Mouse (Mus musculus): ENCODE data around the gene Pfkm. TPM values are rescaled to one million over a fixed set of nuclear protein-coding genes. Genes with fewer than 3 reads are reported as not detected.
A peak's percentile ranks its signal among the peaks of the same experiment; 100 is the strongest.

Gene Pfkm
- polyA plus RNA-seq, 1 experiment from 2014 or later, result 9.1 TPM

GRCm38 (mm10) chr15:98177320-98177719 is 84.9 kb downstream of the Pfkm start:
- WGBS (ENCODE audit: insufficient replicate concordance), result 68% methylated on average over 3 of the region's 3 CpGs
- peaks cover 33% of the 10 kb centered on the region for H3K27me3 ChIP-seq (ENCODE audit: insufficient read depth, low read length)
- DNase-seq, result no peak

DNA sequence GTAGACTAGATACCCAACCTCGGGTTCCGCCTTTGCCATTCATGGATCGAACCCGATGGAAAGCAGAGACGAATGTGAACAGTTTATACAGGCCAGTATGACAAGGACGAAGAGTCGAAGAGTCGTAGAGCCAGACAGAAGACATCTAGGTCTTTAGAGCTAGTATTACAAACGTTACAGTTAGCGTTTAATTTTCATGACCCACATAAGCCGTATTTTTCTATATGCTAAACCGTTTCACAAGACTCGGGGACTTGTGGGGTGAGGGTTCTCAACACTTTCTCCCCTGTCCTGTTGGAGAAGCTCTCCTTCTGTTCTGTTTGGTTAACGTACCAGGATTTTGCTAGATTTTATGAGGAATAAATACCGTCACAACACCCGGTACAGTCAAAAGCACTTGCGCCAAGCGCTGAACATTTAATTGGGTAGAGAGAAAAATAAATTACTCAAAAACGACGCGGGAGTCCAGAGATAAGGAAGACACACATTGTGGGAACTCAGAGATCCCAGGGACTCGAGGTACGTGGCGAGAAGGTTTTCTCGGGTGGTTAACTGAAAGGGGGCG is 88.3 kb downstream of the Pfkm start:
- DNase-seq, result no peak

More at GRCm38 (mm10) chr15:98177320-98177719, 84.9 kb downstream of the Pfkm start:
- Histone ChIP-seq H3K27ac (ENCODE audit: low read depth) (no peak overlapping the region), H3K4me2 (ENCODE audit: low read depth, low read length) (no peak overlapping the region), H3K36me3 (replicated peaks; ENCODE audit: insufficient read depth, low read length) (no peaks in the 10 kb centered on the region), H3K9ac (replicated peaks) (no peak overlapping the region), H3K9me3 (ENCODE audit: low read length) (no peaks in the 10 kb centered on the region), H3K4me1 (ENCODE audit: insufficient read depth) (peaks cover 6% of the 10 kb centered on the region), H3K4me3 (ENCODE audit: low read depth, low read length) (no peak overlapping the region)
- no peak for ATAC-seq
- TF ChIP-seq EP300 (IDR thresholded peaks at IDR 0.05; ENCODE audit: low read depth), result no peak
- no peak for TF ChIP-seq CTCF (IDR thresholded peaks at IDR 0.05; ENCODE audit: low read depth)

DNA sequence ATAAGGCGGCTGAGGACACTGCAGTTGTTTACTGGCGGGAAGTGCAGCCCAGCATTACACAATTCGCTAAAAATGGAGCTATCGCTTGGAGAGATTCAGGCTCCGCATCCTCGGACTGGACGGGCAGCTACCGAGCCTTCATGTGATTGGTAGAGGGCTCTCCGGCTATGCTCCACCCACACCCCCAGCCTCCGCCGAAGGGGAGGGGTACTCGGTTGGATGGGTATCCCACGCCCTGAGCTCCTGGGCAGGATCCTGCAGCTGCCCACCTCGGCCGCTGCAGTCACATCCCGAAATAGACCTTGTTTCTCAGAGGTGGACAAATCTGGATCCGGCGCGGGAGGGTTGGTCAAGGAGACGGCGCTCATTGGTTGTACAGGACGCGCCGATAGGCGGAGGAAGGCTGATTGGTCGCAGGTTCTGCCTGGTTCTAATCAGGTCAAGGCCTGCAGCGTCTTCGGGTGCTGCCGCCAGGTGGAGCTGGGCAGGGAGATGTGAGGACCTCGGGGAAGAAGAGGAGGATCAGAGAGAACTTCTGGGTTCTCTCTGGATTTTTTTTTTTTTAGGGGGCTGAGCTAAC is 88.8 kb downstream of the Pfkm start:
- peaks cover 16% of the 10 kb centered on the region for H3K27me3 ChIP-seq (ENCODE audit: insufficient read depth, low read length)

More for the DNA sequence above, 88.3 kb downstream of the Pfkm start:
- H3K4me3 ChIP-seq (ENCODE audit: low read depth, low read length), result peak overlapping the region; percentile 49
- no peak for ATAC-seq
- H3K9me3 ChIP-seq (ENCODE audit: low read length), result no peaks in the 10 kb centered on the region
- WGBS (ENCODE audit: insufficient replicate concordance), result 9% methylated on average over 26 of the region's 26 CpGs
- H3K36me3 ChIP-seq (replicated peaks; ENCODE audit: insufficient read depth, low read length), result no peaks in the 10 kb centered on the region
- H3K4me1 ChIP-seq (ENCODE audit: insufficient read depth), result peaks cover 6% of the 10 kb centered on the region
- peak overlapping the region; percentile 83 for H3K4me2 ChIP-seq (ENCODE audit: low read depth, low read length)
- H3K27ac ChIP-seq (ENCODE audit: low read depth), result no peak overlapping the region
- H3K9ac ChIP-seq (replicated peaks), result 0 out of 2 replicates have a peak overlapping the region, but pooled peaks have one; percentile 30
- TF ChIP-seq CTCF (IDR thresholded peaks at IDR 0.05; ENCODE audit: low read depth) (no peak), EP300 (IDR thresholded peaks at IDR 0.05; ENCODE audit: low read depth) (no peak)
- H3K27me3 ChIP-seq (ENCODE audit: insufficient read depth, low read length), result peaks cover 22% of the 10 kb centered on the region

More for the DNA sequence above, 88.8 kb downstream of the Pfkm start:
- Histone ChIP-seq H3K9ac (replicated peaks) (0 out of 2 replicates have a peak overlapping the region, but pooled peaks have one; percentile 30), H3K4me2 (ENCODE audit: low read depth, low read length) (peak overlapping the region; percentile 83), H3K4me3 (ENCODE audit: low read depth, low read length) (peak overlapping the region; percentile 49), H3K4me1 (ENCODE audit: insufficient read depth) (peaks cover 6% of the 10 kb centered on the region), H3K27ac (ENCODE audit: low read depth) (no peak overlapping the region), H3K9me3 (ENCODE audit: low read length) (no peaks in the 10 kb centered on the region), H3K36me3 (replicated peaks; ENCODE audit: insufficient read depth, low read length) (no peaks in the 10 kb centered on the region)
- under 1% methylated on average over 30 of the region's 30 CpGs for WGBS (ENCODE audit: insufficient replicate concordance)
- ATAC-seq (peak; percentile 96), DNase-seq (peak; percentile 83)
- TF ChIP-seq CTCF (IDR thresholded peaks at IDR 0.05; ENCODE audit: low read depth) (peak; percentile 82), EP300 (IDR thresholded peaks at IDR 0.05; ENCODE audit: low read depth) (no peak)

Other genes starting within 250 kb of the Pfkm start
- gene Hdac7, start 248.1 kb upstream of the Pfkm start, polyA plus RNA-seq (2015; fragmentation: Nextera tagmentation; extraction: Ambion mirVana), result 5.3 TPM in 2 replicates
- gene Vdr, start 182.0 kb upstream of the Pfkm start, polyA plus RNA-seq (2015; fragmentation: Nextera tagmentation; extraction: Ambion mirVana), result 0.07 and 0.25 TPM in 2 replicates
- gene Tmem106c, start 128.4 kb upstream of the Pfkm start, polyA plus RNA-seq (2015; fragmentation: Nextera tagmentation; extraction: Ambion mirVana), result 16.1 and 16.4 TPM in 2 replicates
- gene Col2a1, start 87.9 kb upstream of the Pfkm start, polyA plus RNA-seq (2015; fragmentation: Nextera tagmentation; extraction: Ambion mirVana), result 0.12 TPM in 1 of 2 replicates, not detected in the other
- 4.7 and 6.7 TPM in 2 replicates for gene Senp1, start 1.2 kb downstream of the Pfkm start, polyA plus RNA-seq (2015; fragmentation: Nextera tagmentation; extraction: Ambion mirVana)
- 23.6 and 24.1 TPM in 2 replicates for gene Asb8, start 73.0 kb downstream of the Pfkm start, polyA plus RNA-seq (2015; fragmentation: Nextera tagmentation; extraction: Ambion mirVana)
- gene Ccdc184, start 74.6 kb downstream of the Pfkm start, polyA plus RNA-seq (2015; fragmentation: Nextera tagmentation; extraction: Ambion mirVana), result not detected in 2 replicates
- gene Olfr288, start 103.0 kb downstream of the Pfkm start, polyA plus RNA-seq (2015; fragmentation: Nextera tagmentation; extraction: Ambion mirVana), result not detected in 2 replicates
- gene Gm44579, start 128.4 kb downstream of the Pfkm start, polyA plus RNA-seq (2015; fragmentation: Nextera tagmentation; extraction: Ambion mirVana), result not detected in 2 replicates
- not detected in 2 replicates for gene Olfr287, start 128.5 kb downstream of the Pfkm start, polyA plus RNA-seq (2015; fragmentation: Nextera tagmentation; extraction: Ambion mirVana)
- gene Olfr286, start 141.9 kb downstream of the Pfkm start, polyA plus RNA-seq (2015; fragmentation: Nextera tagmentation; extraction: Ambion mirVana), result not detected in 2 replicates
- gene H1fnt, start 164.7 kb downstream of the Pfkm start, polyA plus RNA-seq (2015; fragmentation: Nextera tagmentation; extraction: Ambion mirVana), result not detected in 2 replicates
- gene Zfp641, start 203.6 kb downstream of the Pfkm start, polyA plus RNA-seq (2015; fragmentation: Nextera tagmentation; extraction: Ambion mirVana), result 0.06 and 0.08 TPM in 2 replicates
- gene Olfr285, start 224.8 kb downstream of the Pfkm start, polyA plus RNA-seq (2015; fragmentation: Nextera tagmentation; extraction: Ambion mirVana), result not detected in 2 replicates
- gene Olfr284, start 248.4 kb downstream of the Pfkm start, polyA plus RNA-seq (2015; fragmentation: Nextera tagmentation; extraction: Ambion mirVana), result not detected in 2 replicates

Data from liver, postnatal 0 days (tissue).